Mouse (Mus musculus): ENCODE results near the gene Atrnl1. TPM values are rescaled to one million over a fixed set of nuclear protein-coding genes. Genes with fewer than 3 reads are reported as not detected.

The Atrnl1 gene
- polyA plus RNA-seq, 1 experiment from 2014 or later = 4.5 TPM

- Histone ChIP-seq H3K4me2 (replicated peaks; ENCODE audit: low read depth, low read length) (no peak overlapping the region), H3K9me3 (ENCODE audit: low read length) (no peaks in the 10 kb centered on the region), H3K27ac (ENCODE audit: low read length) (no peak overlapping the region), H3K9ac (replicated peaks; ENCODE audit: low read depth) (no peak overlapping the region), H3K27me3 (replicated peaks; ENCODE audit: insufficient read depth, low read length) (no peaks in the 10 kb centered on the region), H3K4me1 (ENCODE audit: insufficient read depth, low read depth, low read length) (no peaks in the 10 kb centered on the region), H3K36me3 (ENCODE audit: insufficient read depth, low read length) (no peaks in the 10 kb centered on the region), H3K4me3 (ENCODE audit: low read depth, low read length) (no peak overlapping the region)
- DNase-seq (ENCODE audit: low spot score) (peak; percentile 19), ATAC-seq (no peak)
- TF ChIP-seq CTCF (IDR thresholded peaks at IDR 0.05) (no peak), EP300 (IDR thresholded peaks at IDR 0.05) (no peak)
- 21% methylated on average over 13 of the region's 13 CpGs for WGBS
These were observed 529.5 kb downstream of the Atrnl1 start for GRCm38 (mm10) chr19:58140191-58140784.

- WGBS = 81% methylated on average over 7 of the region's 7 CpGs
These were observed 533.1 kb downstream of the Atrnl1 start for GRCm38 (mm10) chr19:58143853-58144454.

GRCm38 (mm10) chr19:58145521-58145920, 534.7 kb downstream of the Atrnl1 start:
- H3K9ac ChIP-seq (replicated peaks; ENCODE audit: low read depth) = no peak overlapping the region
- no peaks in the 10 kb centered on the region for H3K27me3 ChIP-seq (replicated peaks; ENCODE audit: insufficient read depth, low read length)
- no peaks in the 10 kb centered on the region for H3K4me1 ChIP-seq (ENCODE audit: insufficient read depth, low read depth, low read length)
- no peak overlapping the region for H3K4me3 ChIP-seq (ENCODE audit: low read depth, low read length)
- no peaks in the 10 kb centered on the region for H3K36me3 ChIP-seq (ENCODE audit: insufficient read depth, low read length)
- DNase-seq (ENCODE audit: low spot score) = no peak
- WGBS = 69% methylated on average over 9 of the region's 9 CpGs
- no peak overlapping the region for H3K4me2 ChIP-seq (replicated peaks; ENCODE audit: low read depth, low read length)
- no peaks in the 10 kb centered on the region for H3K9me3 ChIP-seq (ENCODE audit: low read length)
- no peak overlapping the region for H3K27ac ChIP-seq (ENCODE audit: low read length)
- no peak for ATAC-seq
- TF ChIP-seq CTCF (IDR thresholded peaks at IDR 0.05) = no peak
- TF ChIP-seq EP300 (IDR thresholded peaks at IDR 0.05) = no peak

More at GRCm38 (mm10) chr19:58143853-58144454, 533.1 kb downstream of the Atrnl1 start:
- Histone ChIP-seq H3K4me1 (ENCODE audit: insufficient read depth, low read depth, low read length) (no peaks in the 10 kb centered on the region), H3K27ac (ENCODE audit: low read length) (no peak overlapping the region), H3K27me3 (replicated peaks; ENCODE audit: insufficient read depth, low read length) (no peaks in the 10 kb centered on the region), H3K4me2 (replicated peaks; ENCODE audit: low read depth, low read length) (no peak overlapping the region), H3K36me3 (ENCODE audit: insufficient read depth, low read length) (no peaks in the 10 kb centered on the region), H3K9me3 (ENCODE audit: low read length) (no peaks in the 10 kb centered on the region), H3K4me3 (ENCODE audit: low read depth, low read length) (no peak overlapping the region), H3K9ac (replicated peaks; ENCODE audit: low read depth) (no peak overlapping the region)
- TF ChIP-seq EP300 (IDR thresholded peaks at IDR 0.05) = no peak
- no peak for TF ChIP-seq CTCF (IDR thresholded peaks at IDR 0.05)
- ATAC-seq = no peak
- DNase-seq (ENCODE audit: low spot score) = no peak

GRCm38 (mm10) chr19:58151257-58151656, 540.4 kb downstream of the Atrnl1 start:
- Histone ChIP-seq H3K9ac (replicated peaks; ENCODE audit: low read depth) (no peak overlapping the region), H3K27ac (ENCODE audit: low read length) (no peak overlapping the region), H3K27me3 (replicated peaks; ENCODE audit: insufficient read depth, low read length) (no peaks in the 10 kb centered on the region), H3K4me2 (replicated peaks; ENCODE audit: low read depth, low read length) (no peak overlapping the region), H3K4me1 (ENCODE audit: insufficient read depth, low read depth, low read length) (no peaks in the 10 kb centered on the region), H3K9me3 (ENCODE audit: low read length) (no peaks in the 10 kb centered on the region), H3K36me3 (ENCODE audit: insufficient read depth, low read length) (no peaks in the 10 kb centered on the region), H3K4me3 (ENCODE audit: low read depth, low read length) (no peak overlapping the region)
- ATAC-seq (no peak), DNase-seq (ENCODE audit: low spot score) (no peak)
- no peak for TF ChIP-seq EP300 (IDR thresholded peaks at IDR 0.05)
- TF ChIP-seq CTCF (IDR thresholded peaks at IDR 0.05) = no peak
- WGBS = 75% methylated on average over 7 of the region's 7 CpGs

DNA sequence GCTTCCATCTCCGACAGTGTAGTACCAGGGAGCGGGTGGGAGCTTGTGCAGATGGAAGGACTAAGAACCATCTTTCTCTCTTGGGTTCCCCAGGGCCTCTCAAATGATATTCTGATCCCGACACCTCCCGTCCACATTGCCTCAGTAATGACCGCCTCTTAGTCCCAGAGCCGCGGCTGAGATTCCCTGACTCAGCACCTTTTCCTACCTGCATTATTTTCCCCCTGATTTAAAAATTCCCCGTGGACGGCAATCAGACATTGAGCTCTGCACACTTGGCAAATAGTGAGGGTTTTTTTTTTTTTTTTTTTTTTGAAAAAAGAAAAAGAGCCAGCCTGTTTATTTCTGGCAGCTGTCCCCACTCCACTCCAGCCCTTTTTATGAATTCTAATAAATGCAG, 550.7 kb downstream of the Atrnl1 start:
- H3K4me2 ChIP-seq (replicated peaks; ENCODE audit: low read depth, low read length) = no peak overlapping the region
- H3K27ac ChIP-seq (ENCODE audit: low read length) = no peak overlapping the region
- H3K36me3 ChIP-seq (ENCODE audit: insufficient read depth, low read length) = no peaks in the 10 kb centered on the region
- WGBS = 72% methylated on average over 9 of the region's 9 CpGs
- DNase-seq (ENCODE audit: low spot score) (no peak), ATAC-seq (no peak)
- H3K9ac ChIP-seq (replicated peaks; ENCODE audit: low read depth) = no peak overlapping the region
- H3K27me3 ChIP-seq (replicated peaks; ENCODE audit: insufficient read depth, low read length) = peaks cover 1% of the 10 kb centered on the region; the same call in 1 of the 2 replicates
- H3K4me3 ChIP-seq (ENCODE audit: low read depth, low read length) = no peak overlapping the region
- no peaks in the 10 kb centered on the region for H3K4me1 ChIP-seq (ENCODE audit: insufficient read depth, low read depth, low read length)
- no peaks in the 10 kb centered on the region for H3K9me3 ChIP-seq (ENCODE audit: low read length)
- no peak for TF ChIP-seq CTCF (IDR thresholded peaks at IDR 0.05)
- TF ChIP-seq EP300 (IDR thresholded peaks at IDR 0.05) = no peak

- no peaks in the 10 kb centered on the region for H3K4me1 ChIP-seq (ENCODE audit: insufficient read depth, low read depth, low read length)
- TF ChIP-seq EP300 (IDR thresholded peaks at IDR 0.05) (0 out of 2 replicates have a peak, but pooled peaks have one; percentile 25), CTCF (IDR thresholded peaks at IDR 0.05) (no peak)
- no peaks in the 10 kb centered on the region for H3K9me3 ChIP-seq (ENCODE audit: low read length)
- no peak overlapping the region for H3K4me2 ChIP-seq (replicated peaks; ENCODE audit: low read depth, low read length)
- no peak overlapping the region for H3K9ac ChIP-seq (replicated peaks; ENCODE audit: low read depth)
- no peaks in the 10 kb centered on the region for H3K36me3 ChIP-seq (ENCODE audit: insufficient read depth, low read length)
- no peak overlapping the region for H3K27ac ChIP-seq (ENCODE audit: low read length)
- 73% methylated on average over 7 of the region's 7 CpGs for WGBS
- peaks cover 4% of the 10 kb centered on the region; the same call in 1 of the 2 replicates for H3K27me3 ChIP-seq (replicated peaks; ENCODE audit: insufficient read depth, low read length)
- H3K4me3 ChIP-seq (ENCODE audit: low read depth, low read length) = no peak overlapping the region
- no peak for DNase-seq (ENCODE audit: low spot score)
- ATAC-seq = no peak
These were observed 554.2 kb downstream of the Atrnl1 start for GRCm38 (mm10) chr19:58164896-58165634.
